Comparison of ENCODE assay signal across 8 mouse cellular contexts in genomic region chr4:106679152-106679551, GRCm38 (mm10). TPM values are rescaled to one million over a fixed set of nuclear protein-coding genes. Genes with fewer than 3 reads are reported as not detected.
DNase-seq lines count a peak whose midpoint lies in the region; ATAC-seq and TF ChIP-seq lines count a peak whose summit lies in the region.

No protein-coding gene starts in this region.

- no peaks in the 10 kb centered on the region for H3K9me3 ChIP-seq in embryonic facial prominence, embryonic 12.5 days
- H3K9me3 ChIP-seq in hindbrain, embryonic 16.5 days (ENCODE audit: control insufficient read depth, low read length) = no peaks in the 10 kb centered on the region
- no peaks in the 10 kb centered on the region for H3K9me3 ChIP-seq in midbrain, embryonic 13.5 days

- H3K27me3 ChIP-seq in kidney, adult 2 months (replicated peaks; ENCODE audit: control insufficient read depth, insufficient read depth, low read length) = no peaks in the 10 kb centered on the region
- H3K27me3 ChIP-seq in embryonic facial prominence, embryonic 12.5 days = no peaks in the 10 kb centered on the region
- no peaks in the 10 kb centered on the region for H3K27me3 ChIP-seq in hindbrain, embryonic 16.5 days (replicated peaks; ENCODE audit: control insufficient read depth, insufficient read depth, low read length)
- H3K27me3 ChIP-seq in midbrain, embryonic 13.5 days = no peaks in the 10 kb centered on the region

- no peak overlapping the region for H3K27ac ChIP-seq in kidney, adult 2 months (ENCODE audit: insufficient read depth, low read depth, low read length)
- no peak overlapping the region for H3K27ac ChIP-seq in embryonic facial prominence, embryonic 12.5 days
- H3K27ac ChIP-seq in hindbrain, embryonic 16.5 days (ENCODE audit: low read depth, low read length) = no peak overlapping the region
- no peak overlapping the region for H3K27ac ChIP-seq in midbrain, embryonic 13.5 days

- peaks cover 3% of the 10 kb centered on the region; the same call in 1 of the 2 replicates for H3K36me3 ChIP-seq in kidney, adult 2 months (ENCODE audit: control insufficient read depth, insufficient read depth, low read length)
- H3K36me3 ChIP-seq in embryonic facial prominence, embryonic 12.5 days = peaks cover 27% of the 10 kb centered on the region
- H3K36me3 ChIP-seq in hindbrain, embryonic 16.5 days (ENCODE audit: control insufficient read depth, insufficient read depth, low read length) = peaks cover 14% of the 10 kb centered on the region
- peaks cover 29% of the 10 kb centered on the region for H3K36me3 ChIP-seq in midbrain, embryonic 13.5 days

- no peak for DNase-seq in kidney, adult 2 months
- DNase-seq in kidney, adult 18-20 months = no peak
- no peak for DNase-seq in urinary bladder, postnatal 4 days (ENCODE audit: low spot score in 2 of 2)
- DNase-seq in layer of hippocampus, postnatal 25 days (ENCODE audit: extremely low spot score in 1 of 2, low spot score in 1 of 2) = no peak
- no peak for DNase-seq in spleen, postnatal 36 days (ENCODE audit: low spot score in 2 of 2)

- 43% methylated on average over 3 of the region's 3 CpGs for WGBS in kidney, adult 2 months
- WGBS in embryonic facial prominence, embryonic 12.5 days = 38% methylated on average over 3 of the region's 3 CpGs
- WGBS in hindbrain, embryonic 16.5 days = 38% methylated on average over 3 of the region's 3 CpGs
- 40% methylated on average over 3 of the region's 3 CpGs for WGBS in midbrain, embryonic 13.5 days

- no peak for ATAC-seq in embryonic facial prominence, embryonic 12.5 days (ENCODE audit: insufficient number of reproducible peaks, insufficient read depth, low FRiP score, low TSS enrichment)
- peak; percentile 51 for ATAC-seq in hindbrain, embryonic 16.5 days
- peak; percentile 54 for ATAC-seq in midbrain, embryonic 13.5 days

- 0 out of 2 replicates have a peak overlapping the region, but pooled peaks have one; percentile 83 for H3K4me3 ChIP-seq in kidney, adult 2 months (ENCODE audit: insufficient read depth, low read depth, low read length)
- H3K4me3 ChIP-seq in embryonic facial prominence, embryonic 12.5 days = peak overlapping the region; percentile 75
- peak overlapping the region; percentile 86 for H3K4me3 ChIP-seq in hindbrain, embryonic 16.5 days (ENCODE audit: low read length)
- H3K4me3 ChIP-seq in midbrain, embryonic 13.5 days (replicated peaks) = peak overlapping the region; percentile 75

- H3K9ac ChIP-seq in embryonic facial prominence, embryonic 12.5 days = no peak overlapping the region
- H3K9ac ChIP-seq in hindbrain, embryonic 16.5 days (ENCODE audit: low read depth, low read length) = no peak overlapping the region
- peak overlapping the region; percentile 80; the same call in 1 of the 2 replicates for H3K9ac ChIP-seq in midbrain, embryonic 13.5 days (replicated peaks)

- TF ChIP-seq POLR2A in kidney, adult 2 months (IDR thresholded peaks at IDR 0.05; ENCODE audit: low read depth, low read length) = no peak

- no peak for TF ChIP-seq CTCF in kidney, adult 2 months (conservative IDR thresholded peaks at IDR 0.05; ENCODE audit: insufficient read depth, insufficient read length, low read depth, low read length)

- H3K4me1 ChIP-seq in kidney, adult 2 months (ENCODE audit: control insufficient read depth, insufficient read depth, low read length) = 0 out of 2 replicates have a peak, but pooled peaks cover 2% of the 10 kb centered on the region
- peaks cover 7% of the 10 kb centered on the region for H3K4me1 ChIP-seq in embryonic facial prominence, embryonic 12.5 days
- peaks cover 7% of the 10 kb centered on the region for H3K4me1 ChIP-seq in hindbrain, embryonic 16.5 days (ENCODE audit: control insufficient read depth, insufficient read depth, low read depth, low read length)
- peaks cover 12% of the 10 kb centered on the region for H3K4me1 ChIP-seq in midbrain, embryonic 13.5 days (replicated peaks)

- peak overlapping the region; percentile 88 for H3K4me2 ChIP-seq in embryonic facial prominence, embryonic 12.5 days (replicated peaks)
- peak overlapping the region; percentile 78 for H3K4me2 ChIP-seq in hindbrain, embryonic 16.5 days (ENCODE audit: low read length)
- H3K4me2 ChIP-seq in midbrain, embryonic 13.5 days (replicated peaks) = peak overlapping the region; percentile 83

RNA-seq across cellular contexts. Expression of gene Ttc4, which starts 0.4 kb away (rescaled TPM):
- 41.3 and 50.4 TPM in 2 replicates for polyA plus RNA-seq in kidney, adult 2 months (2012; rRNA removed)
- 106 and 109 TPM in 2 replicates for polyA plus RNA-seq in embryonic facial prominence, embryonic 12.5 days (2016; fragmentation: Nextera tagmentation; extraction: Ambion mirVana)
- 140 and 152 TPM in 2 replicates for polyA plus RNA-seq in hindbrain, embryonic 16.5 days (2015; fragmentation: Nextera tagmentation; extraction: Ambion mirVana)
- 118 and 119 TPM in 2 replicates for polyA plus RNA-seq in midbrain, embryonic 13.5 days (2015; fragmentation: Nextera tagmentation; extraction: Ambion mirVana)
- 10 to 100 TPM; 40.1 to 47.6 TPM for total RNA-seq in layer of hippocampus, postnatal 25 days (2021)

RNA-seq across cellular contexts. Expression of gene Pars2, which starts 28.3 kb away (rescaled TPM):
- polyA plus RNA-seq in kidney, adult 2 months (2012; rRNA removed) = 9.6 and 10.6 TPM in 2 replicates
- polyA plus RNA-seq in embryonic facial prominence, embryonic 12.5 days (2016; fragmentation: Nextera tagmentation; extraction: Ambion mirVana) = 15.3 and 16.9 TPM in 2 replicates
- 9.3 and 10.8 TPM in 2 replicates for polyA plus RNA-seq in hindbrain, embryonic 16.5 days (2015; fragmentation: Nextera tagmentation; extraction: Ambion mirVana)
- polyA plus RNA-seq in midbrain, embryonic 13.5 days (2015; fragmentation: Nextera tagmentation; extraction: Ambion mirVana) = 9.9 and 10.5 TPM in 2 replicates
- 1 to 10 TPM; 6.2 to 6.4 TPM for total RNA-seq in layer of hippocampus, postnatal 25 days (2021)

RNA-seq across cellular contexts. Expression of gene Mroh7, which starts 51.6 kb away (rescaled TPM):
- polyA plus RNA-seq in kidney, adult 2 months (2012; rRNA removed) = 9.2 and 9.7 TPM in 2 replicates
- 0.58 TPM in 1 of 2 replicates, not detected in the other for polyA plus RNA-seq in embryonic facial prominence, embryonic 12.5 days (2016; fragmentation: Nextera tagmentation; extraction: Ambion mirVana)
- polyA plus RNA-seq in hindbrain, embryonic 16.5 days (2015; fragmentation: Nextera tagmentation; extraction: Ambion mirVana) = 0.41 and 1.2 TPM in 2 replicates
- polyA plus RNA-seq in midbrain, embryonic 13.5 days (2015; fragmentation: Nextera tagmentation; extraction: Ambion mirVana) = 0.17 and 0.22 TPM in 2 replicates
- total RNA-seq in layer of hippocampus, postnatal 25 days (2021) = 1 to 10 TPM; 2.0 to 2.4 TPM

RNA-seq across cellular contexts. Expression of gene Fam151a, which starts 54.5 kb away (rescaled TPM):
- 265 and 295 TPM in 2 replicates for polyA plus RNA-seq in kidney, adult 2 months (2012; rRNA removed)
- polyA plus RNA-seq in embryonic facial prominence, embryonic 12.5 days (2016; fragmentation: Nextera tagmentation; extraction: Ambion mirVana) = 0.19 TPM in 1 of 2 replicates, not detected in the other
- not detected in 2 replicates for polyA plus RNA-seq in hindbrain, embryonic 16.5 days (2015; fragmentation: Nextera tagmentation; extraction: Ambion mirVana)
- not detected in 2 replicates for polyA plus RNA-seq in midbrain, embryonic 13.5 days (2015; fragmentation: Nextera tagmentation; extraction: Ambion mirVana)
- total RNA-seq in layer of hippocampus, postnatal 25 days (2021) = not detected

RNA-seq across cellular contexts. Expression of gene Ttc22, which starts 56.9 kb away (rescaled TPM):
- polyA plus RNA-seq in kidney, adult 2 months (2012; rRNA removed) = 4.6 and 6.1 TPM in 2 replicates
- polyA plus RNA-seq in embryonic facial prominence, embryonic 12.5 days (2016; fragmentation: Nextera tagmentation; extraction: Ambion mirVana) = 0.61 and 0.95 TPM in 2 replicates
- 1.5 and 1.6 TPM in 2 replicates for polyA plus RNA-seq in hindbrain, embryonic 16.5 days (2015; fragmentation: Nextera tagmentation; extraction: Ambion mirVana)
- 1.9 and 2.2 TPM in 2 replicates for polyA plus RNA-seq in midbrain, embryonic 13.5 days (2015; fragmentation: Nextera tagmentation; extraction: Ambion mirVana)
- under 1 TPM; 0.38 to 0.59 TPM for total RNA-seq in layer of hippocampus, postnatal 25 days (2021)
